Mouse (Mus musculus): ENCODE measurements at regions not wholly inside any gene's neighbourhood (a gene's known extent, or its start where the extent isn't known, plus 50 kb on each side); places are given as distances from the start of the nearest gene placed in this dataset.

DNA sequence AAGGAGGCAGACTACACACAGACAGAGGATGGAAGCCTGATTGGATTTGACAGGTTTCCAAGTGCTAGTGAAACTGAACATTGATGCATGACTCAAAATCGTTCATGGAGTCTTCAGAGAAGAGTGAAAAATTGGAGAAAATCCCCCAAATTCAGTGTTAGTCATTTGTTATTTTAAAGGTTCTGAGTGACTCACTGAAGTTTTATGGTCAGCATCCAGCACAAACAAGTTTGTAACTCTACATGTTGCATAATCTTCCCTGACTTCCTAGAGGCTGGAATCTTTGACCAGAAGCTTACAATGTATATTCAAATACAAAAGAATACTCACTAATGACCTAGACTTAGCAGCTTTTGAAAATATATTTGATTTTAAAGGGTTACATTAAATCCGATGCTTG is 224.3 kb upstream of the Pot1a start:
- ATAC-seq, result no peak
- ChIA-PET CTCF (interaction anchor here (1.0 kb wide), 1 partner anchor 11 kb away, joined by 3 read pairs; no protein-coding TSS in a partner anchor), POLR2A (no interaction called here)
- DNase-seq (ENCODE audit: low read depth, low spot score), result no peak
- no peak for TF ChIP-seq CTCF (IDR thresholded peaks at IDR 0.05)
- no peaks in the 10 kb centered on the region for H3K27me3 ChIP-seq
- in situ Hi-C loops (cut with MboI; ENCODE audit: low pct_unique_long_range_greater_than_20kb), result no loop called here

DNA sequence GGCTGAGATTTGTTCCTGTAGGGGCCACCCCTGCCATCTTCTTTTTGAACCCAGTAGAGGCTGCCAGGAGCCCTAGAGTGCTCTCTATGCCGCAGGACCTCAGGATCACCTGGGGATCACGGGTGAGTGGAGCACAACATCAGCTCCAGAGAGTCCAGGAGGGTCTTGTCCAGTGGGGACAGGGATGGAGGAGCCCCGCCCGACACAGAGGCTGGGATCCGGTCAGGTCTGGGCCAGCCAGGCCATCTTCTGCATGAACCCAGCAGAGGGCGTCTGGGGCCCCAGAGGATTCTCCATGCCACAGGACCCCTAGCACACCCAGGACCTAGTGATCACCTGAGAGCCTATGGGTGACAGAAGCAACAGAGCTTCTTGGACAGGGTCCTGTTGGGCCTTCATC is 206.3 kb upstream of the Pot1a start:
- ChIA-PET CTCF (no interaction called here), POLR2A (no interaction called here)
- no peak for DNase-seq (ENCODE audit: low read depth, low spot score)
- in situ Hi-C loops (cut with MboI; ENCODE audit: low pct_unique_long_range_greater_than_20kb), result no loop called here
- H3K27me3 ChIP-seq, result no peaks in the 10 kb centered on the region
- no peak for ATAC-seq
- TF ChIP-seq CTCF (IDR thresholded peaks at IDR 0.05), result no peak

DNA sequence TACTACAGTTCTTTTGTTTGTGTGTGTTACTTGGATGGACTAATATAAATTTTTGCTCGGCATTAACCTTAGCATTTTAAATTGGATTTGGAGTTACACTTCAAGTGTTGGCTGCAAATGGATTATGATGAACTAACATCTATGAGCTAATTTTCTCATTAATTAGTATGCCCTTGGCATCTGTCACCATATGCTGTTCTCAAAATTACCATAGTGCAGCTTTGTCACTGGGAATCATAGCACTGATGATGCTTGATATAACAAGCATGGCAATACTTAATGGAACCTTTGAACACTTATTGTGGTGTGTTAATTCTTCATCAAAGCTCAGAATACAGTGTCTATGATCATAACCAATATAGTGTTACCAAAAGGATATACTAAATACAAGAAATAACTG is 185.0 kb upstream of the Pot1a start:
- no peak for TF ChIP-seq CTCF (IDR thresholded peaks at IDR 0.05)
- in situ Hi-C loops (cut with MboI; ENCODE audit: low pct_unique_long_range_greater_than_20kb), result no loop called here
- ATAC-seq, result no peak
- peaks cover 1% of the 10 kb centered on the region for H3K27me3 ChIP-seq
- CTCF ChIA-PET, result no interaction called here
- DNase-seq (ENCODE audit: low read depth, low spot score), result no peak
- POLR2A ChIA-PET, result no interaction called here

DNA sequence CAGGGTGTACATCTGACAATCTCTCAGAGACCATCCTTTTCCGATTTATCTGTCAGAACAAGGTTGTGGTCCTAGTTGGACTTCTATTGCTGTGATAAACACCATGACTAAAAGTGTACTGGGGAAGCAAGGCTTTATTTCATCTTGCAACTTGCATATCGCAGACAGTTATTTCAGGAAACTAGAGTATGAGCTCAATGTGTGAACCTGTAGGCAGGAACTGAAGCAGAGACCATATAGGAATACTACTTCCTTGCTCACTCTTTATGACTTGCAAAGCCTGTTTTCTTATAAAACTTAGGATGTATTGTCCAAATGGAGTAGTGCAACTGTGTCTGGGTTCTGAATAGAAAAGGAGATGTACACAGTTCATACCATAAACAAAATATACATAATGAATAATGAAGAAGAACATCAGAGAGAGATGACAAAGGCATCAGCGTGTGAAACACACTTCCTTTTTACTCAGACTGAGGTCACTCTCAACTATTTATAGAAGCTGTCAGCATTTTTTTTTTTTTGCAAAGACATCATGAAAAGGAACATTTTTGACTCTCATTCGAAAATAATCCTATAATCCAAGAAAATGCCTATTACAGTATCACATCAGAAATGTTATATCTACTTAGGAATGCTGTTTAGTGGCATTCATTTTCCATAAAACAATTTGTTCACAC is 169.3 kb upstream of the Pot1a start:
- no peak for ATAC-seq
- DNase-seq (ENCODE audit: low read depth, low spot score), result no peak
- TF ChIP-seq CTCF (IDR thresholded peaks at IDR 0.05), result no peak
- H3K27me3 ChIP-seq, result no peaks in the 10 kb centered on the region
- in situ Hi-C loops (cut with MboI; ENCODE audit: low pct_unique_long_range_greater_than_20kb), result no loop called here
- CTCF ChIA-PET, result no interaction called here
- POLR2A ChIA-PET, result no interaction called here

DNA sequence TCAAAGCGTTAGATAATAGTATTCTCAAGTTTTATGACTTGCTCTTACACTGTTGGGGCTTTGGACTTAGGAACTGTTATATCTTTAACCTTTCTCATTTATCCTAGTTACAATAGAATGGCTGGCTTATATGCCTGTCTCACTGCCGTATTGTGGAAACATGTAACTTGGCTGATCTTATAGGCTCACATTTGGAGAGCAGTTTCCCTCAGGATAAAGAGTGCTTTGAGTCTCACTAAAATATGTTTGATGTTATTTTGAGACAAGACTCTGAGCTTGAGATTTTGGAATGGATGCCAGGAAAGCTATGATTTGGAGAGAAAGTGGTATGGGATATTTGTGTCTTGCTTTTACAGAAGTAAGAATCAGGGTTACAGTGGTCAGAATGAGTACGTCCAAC is 156.4 kb upstream of the Pot1a start:
- ChIA-PET CTCF (no interaction called here), POLR2A (no interaction called here)
- no peak for ATAC-seq
- in situ Hi-C loops (cut with MboI; ENCODE audit: low pct_unique_long_range_greater_than_20kb), result no loop called here
- no peak for TF ChIP-seq CTCF (IDR thresholded peaks at IDR 0.05)
- no peaks in the 10 kb centered on the region for H3K27me3 ChIP-seq
- DNase-seq (ENCODE audit: low read depth, low spot score), result no peak

DNA sequence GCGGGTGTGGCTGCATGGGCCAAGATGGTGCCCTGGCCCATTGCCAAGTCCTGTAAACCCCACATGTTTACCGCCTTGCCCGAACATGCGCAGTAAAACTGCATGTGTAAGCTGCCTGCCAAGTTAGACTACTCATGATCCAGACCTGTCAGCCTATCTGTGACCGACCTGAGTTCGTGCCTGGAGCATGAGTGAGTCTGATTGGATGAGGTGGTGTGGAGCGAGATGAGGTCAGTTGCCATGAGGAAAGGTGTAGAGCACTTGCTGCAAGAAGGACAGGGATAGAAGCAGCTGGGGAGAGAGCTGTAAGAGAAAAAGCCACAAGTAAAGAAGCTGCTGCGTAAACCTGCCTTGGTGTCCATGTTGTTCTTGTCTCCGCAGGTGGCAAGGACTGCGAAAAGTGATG is 122.1 kb upstream of the Pot1a start:
- POLR2A ChIA-PET, result no interaction called here
- DNase-seq (ENCODE audit: low read depth, low spot score), result no peak

DNA sequence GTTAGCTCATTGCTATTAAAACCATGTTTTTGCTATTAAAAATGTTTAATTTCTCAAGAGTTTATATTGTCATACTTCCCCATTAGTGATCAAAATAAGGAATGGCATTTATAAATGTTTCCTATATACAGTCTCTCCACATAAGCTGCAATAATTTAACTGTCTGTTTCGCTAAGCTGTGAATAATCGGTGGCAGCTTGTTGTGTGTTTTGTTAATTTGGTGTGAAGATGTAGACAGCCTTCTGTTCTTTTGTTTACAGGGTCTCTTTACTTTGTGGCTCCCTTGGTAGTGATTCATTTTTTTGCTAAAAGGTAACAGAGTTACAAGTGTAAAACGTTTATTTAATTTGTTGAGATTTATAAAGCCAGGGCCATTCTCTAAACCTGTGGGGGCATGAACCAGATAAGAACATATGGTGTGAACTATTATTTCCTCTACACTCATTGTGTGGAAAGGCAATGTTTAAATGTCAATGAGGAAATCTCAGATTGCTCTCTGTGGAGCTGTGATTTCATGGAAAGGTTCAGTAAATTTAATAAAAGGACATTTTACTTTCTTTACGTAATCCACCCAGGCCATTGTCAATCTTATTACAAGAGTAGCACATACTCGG is 108.9 kb upstream of the Pot1a start:
- DNase-seq (ENCODE audit: low read depth, low spot score), result no peak
- H3K27me3 ChIP-seq, result no peaks in the 10 kb centered on the region
- no peak for ATAC-seq
- no peak for TF ChIP-seq CTCF (IDR thresholded peaks at IDR 0.05)
- CTCF ChIA-PET, result no interaction called here
- POLR2A ChIA-PET, result no interaction called here
- in situ Hi-C loops (cut with MboI; ENCODE audit: low pct_unique_long_range_greater_than_20kb), result no loop called here

More for the DNA sequence above, 122.1 kb upstream of the Pot1a start:
- no peak for TF ChIP-seq CTCF (IDR thresholded peaks at IDR 0.05)
- in situ Hi-C loops (cut with MboI; ENCODE audit: low pct_unique_long_range_greater_than_20kb), result no loop called here
- ATAC-seq, result no peak
- CTCF ChIA-PET, result no interaction called here
- H3K27me3 ChIP-seq, result no peaks in the 10 kb centered on the region

DNA sequence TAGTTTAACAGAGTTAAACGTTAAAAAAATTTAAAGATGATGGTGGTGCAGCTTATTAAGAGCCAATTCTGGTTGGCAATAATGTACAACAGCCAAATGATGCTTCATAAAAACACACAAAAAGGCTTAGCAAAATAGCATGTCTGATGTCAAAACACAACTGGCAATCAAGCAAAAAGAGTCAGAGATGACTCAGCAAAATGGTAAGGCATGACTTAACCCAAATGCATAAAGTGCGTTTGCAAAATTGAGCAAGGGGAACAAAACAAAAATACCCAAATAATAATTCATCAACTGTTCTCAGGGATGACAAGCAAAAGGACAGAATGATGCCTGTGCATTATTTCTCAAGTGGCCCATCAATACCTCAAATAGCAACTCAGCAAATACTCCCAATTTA is 105.1 kb upstream of the Pot1a start:
- DNase-seq (ENCODE audit: low read depth, low spot score) (no peak), ATAC-seq (no peak)
- CTCF ChIA-PET, result no interaction called here
- in situ Hi-C loops (cut with MboI; ENCODE audit: low pct_unique_long_range_greater_than_20kb), result no loop called here
- no peaks in the 10 kb centered on the region for H3K27me3 ChIP-seq
- TF ChIP-seq CTCF (IDR thresholded peaks at IDR 0.05), result no peak
- POLR2A ChIA-PET, result no interaction called here

DNA sequence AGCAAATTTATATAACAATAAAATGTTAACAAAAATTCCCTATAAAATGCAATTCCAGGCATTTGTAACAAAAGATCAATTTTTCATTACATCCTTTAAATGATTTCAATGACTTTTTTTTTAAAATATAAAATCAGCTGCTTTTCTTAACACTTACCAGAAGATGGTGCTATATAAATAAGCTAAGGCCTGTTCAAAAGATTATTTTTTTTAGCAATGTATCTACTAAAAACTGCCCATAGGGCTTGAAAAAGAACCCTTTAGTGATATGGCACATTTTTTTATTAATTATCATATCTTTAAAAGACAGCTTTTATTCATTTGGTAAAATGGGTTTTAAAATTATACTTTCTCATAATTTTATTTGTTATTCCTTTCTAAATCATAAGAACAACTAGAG is 90.9 kb upstream of the Pot1a start:
- no peak for TF ChIP-seq CTCF (IDR thresholded peaks at IDR 0.05)
- ATAC-seq, result no peak
- no peak for DNase-seq (ENCODE audit: low read depth, low spot score)
- ChIA-PET POLR2A (no interaction called here), CTCF (no interaction called here)
- in situ Hi-C loops (cut with MboI; ENCODE audit: low pct_unique_long_range_greater_than_20kb), result no loop called here
- H3K27me3 ChIP-seq, result peaks cover 7% of the 10 kb centered on the region

DNA sequence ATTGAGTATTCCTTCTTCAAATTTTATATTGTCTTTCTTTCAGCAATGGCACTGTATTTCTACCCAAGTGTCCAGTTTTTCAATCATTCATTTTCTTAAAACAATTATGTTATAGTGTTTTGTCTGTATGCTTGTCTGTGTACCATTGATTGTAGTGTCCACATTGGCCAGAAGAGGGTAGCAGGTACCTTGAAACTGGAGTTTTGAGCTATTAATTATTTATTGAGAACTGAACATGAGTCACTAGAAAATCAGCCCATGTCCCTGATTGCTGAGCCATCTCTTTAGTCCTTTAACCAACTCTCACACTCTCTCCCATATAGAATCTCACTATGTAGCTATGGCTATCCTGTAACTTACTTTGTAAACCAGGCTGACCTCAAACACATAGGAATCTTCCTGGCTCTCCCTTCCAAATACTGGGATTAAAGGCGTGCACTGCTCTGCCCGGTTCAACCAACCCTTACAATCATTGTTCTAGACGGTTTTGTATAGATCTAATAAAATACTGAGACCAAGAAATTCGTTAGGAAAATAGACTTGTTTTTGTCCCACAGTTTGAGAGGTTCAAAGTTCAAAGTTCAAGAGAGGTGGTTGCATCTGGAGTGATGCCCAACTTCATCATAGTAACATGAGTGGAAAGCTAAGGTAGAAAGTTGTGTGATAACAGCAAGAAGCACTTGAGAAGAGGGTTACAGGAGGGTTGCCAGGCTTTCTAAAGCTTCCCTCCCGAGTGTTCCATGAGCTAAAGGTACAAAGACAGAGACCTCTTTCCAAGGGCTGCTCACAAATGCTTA is 85.6 kb upstream of the Pot1a start:
- no peaks in the 10 kb centered on the region for H3K27me3 ChIP-seq
- in situ Hi-C loops (cut with MboI; ENCODE audit: low pct_unique_long_range_greater_than_20kb), result no loop called here
- POLR2A ChIA-PET, result no interaction called here
- ATAC-seq (no peak), DNase-seq (ENCODE audit: low read depth, low spot score) (no peak)
- CTCF ChIA-PET, result no interaction called here
- TF ChIP-seq CTCF (IDR thresholded peaks at IDR 0.05), result no peak

DNA sequence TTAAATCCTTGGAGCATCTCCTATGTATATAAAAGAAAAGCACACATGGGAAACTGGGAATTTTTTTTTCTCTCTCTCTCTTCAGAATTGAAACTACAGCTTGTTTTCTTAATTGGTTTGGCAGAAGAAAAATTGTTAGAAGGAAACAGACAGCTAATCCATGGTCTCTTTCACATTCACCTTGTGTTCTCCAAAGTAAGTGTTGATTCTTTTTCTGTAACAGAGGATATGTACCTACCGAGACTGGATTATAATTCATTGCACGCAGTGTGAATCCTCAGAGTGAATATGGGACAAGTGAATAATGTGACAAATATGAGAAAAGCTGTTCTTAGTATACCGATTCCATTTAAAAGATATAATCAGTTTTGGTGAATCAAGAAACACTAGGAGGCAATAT is 58.9 kb upstream of the Pot1a start:
- peaks cover 10% of the 10 kb centered on the region for H3K27me3 ChIP-seq
- ChIA-PET CTCF (no interaction called here), POLR2A (no interaction called here)
- no peak for ATAC-seq
- DNase-seq (ENCODE audit: low read depth, low spot score), result no peak
- no peak for TF ChIP-seq CTCF (IDR thresholded peaks at IDR 0.05)
- in situ Hi-C loops (cut with MboI; ENCODE audit: low pct_unique_long_range_greater_than_20kb), result no loop called here
